Mouse (Mus musculus) heart, postnatal 4 days (tissue): ENCODE results near the gene Ttc9b. TPM values are rescaled to one million over a fixed set of nuclear protein-coding genes. Genes with fewer than 3 reads are reported as not detected.
"Not testable (repeated sequence)": the region's sequence is repeated elsewhere in the genome, so short reads cannot be mapped to it uniquely, and the experiment has no call there.

Source experiments
- DNase-seq: peaks from one replicate; pipeline ENCODE4 v3.0.0; 2021
- total RNA-seq, 2 experiments: library from RNA; stranded (reverse); gene quantifications; 2 replicates each; pipeline ENCODE4 v1.2.3; 2021

Ttc9b gene
- total RNA-seq = not detected

- peak; percentile 75 for DNase-seq
Observed at GRCm38 (mm10) chr7:27653681-27654437, at the start of gene Ttc9b. Ttc9b (plus strand) TSS chr7:27653915.

- no peak for DNase-seq
Observed at GRCm38 (mm10) chr7:27604661-27605348, 48.9 kb upstream of the Ttc9b start.

DNA sequence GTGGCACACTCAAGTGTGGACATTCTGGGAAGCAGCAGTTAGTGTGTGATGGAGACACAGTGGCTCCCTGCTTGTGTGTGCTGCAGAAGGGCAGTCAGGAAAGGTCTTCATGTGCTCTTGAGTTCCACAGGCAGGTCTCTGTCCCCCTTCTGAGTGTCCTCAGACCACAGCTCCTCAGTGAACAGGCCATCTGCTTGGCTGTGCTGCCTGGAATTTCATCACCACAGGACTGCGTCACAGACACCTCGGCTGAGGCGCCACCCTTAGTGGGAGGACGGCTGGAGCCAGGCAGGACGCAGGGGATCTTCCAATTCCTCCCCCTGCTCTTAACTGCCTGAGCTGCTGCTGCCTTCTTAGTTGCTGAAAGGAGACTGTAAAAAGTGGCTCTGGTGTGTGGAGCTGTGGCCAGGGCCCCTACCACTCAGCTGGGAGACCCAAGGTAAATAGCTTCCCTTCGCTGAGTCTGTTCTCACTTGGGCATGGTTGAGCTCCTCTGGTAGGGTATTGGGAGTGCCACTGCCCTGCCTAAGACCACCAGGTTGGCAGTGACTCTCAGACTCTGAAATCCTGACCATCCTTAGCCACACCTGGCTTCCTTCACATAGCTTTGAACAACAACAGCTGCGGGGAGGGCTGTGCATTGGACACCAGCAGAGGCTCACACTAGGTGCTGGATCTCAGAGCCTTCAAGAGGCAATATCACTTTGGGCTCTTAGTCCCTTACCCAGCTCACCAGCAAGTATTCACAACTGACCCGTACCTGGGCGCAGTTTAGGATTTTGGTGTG lies 48.0 kb upstream of the Ttc9b start:
- peak; percentile 75 for DNase-seq

DNA sequence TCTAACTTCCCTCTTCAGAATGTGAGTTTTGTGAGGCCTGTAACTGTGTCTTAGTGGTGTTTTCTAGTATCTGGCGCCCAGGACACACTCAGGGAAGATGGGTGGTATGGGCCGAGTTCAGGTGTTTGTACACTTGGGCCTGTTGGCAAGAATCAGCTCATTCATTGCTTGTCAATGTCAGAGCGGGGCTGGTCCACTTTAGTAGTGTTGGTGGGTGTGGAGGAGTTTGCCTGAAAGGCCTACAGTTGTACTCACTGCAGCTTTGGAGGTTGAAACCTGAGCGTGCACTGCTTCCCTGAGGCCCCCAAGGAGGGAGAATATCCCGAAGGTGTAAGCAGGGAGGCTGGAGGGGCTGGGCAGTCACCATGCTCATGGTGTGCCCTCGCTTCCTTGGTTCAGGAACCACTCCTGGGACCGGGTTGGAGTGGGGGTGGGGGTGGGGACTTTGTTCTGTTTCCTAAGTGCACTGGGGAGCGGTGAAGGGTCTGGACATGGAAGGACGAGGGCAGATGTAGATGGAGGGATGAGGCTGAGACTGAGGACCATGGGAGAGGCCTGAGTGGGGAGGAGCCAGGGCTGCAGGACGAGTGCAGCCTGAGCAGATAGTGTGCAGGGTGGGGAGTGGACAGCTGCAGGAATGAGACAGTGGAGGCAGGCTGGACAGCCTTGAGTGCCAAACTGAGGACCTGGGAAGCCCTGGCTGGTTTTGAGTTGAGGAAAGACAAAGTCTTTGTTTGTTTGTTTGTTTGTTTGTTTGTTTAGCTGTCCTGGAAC lies 47.0 kb upstream of the Ttc9b start:
- DNase-seq = no peak

- DNase-seq = peak; percentile 88
Observed at GRCm38 (mm10) chr7:27607580-27607979, 46.1 kb upstream of the Ttc9b start.

DNA sequence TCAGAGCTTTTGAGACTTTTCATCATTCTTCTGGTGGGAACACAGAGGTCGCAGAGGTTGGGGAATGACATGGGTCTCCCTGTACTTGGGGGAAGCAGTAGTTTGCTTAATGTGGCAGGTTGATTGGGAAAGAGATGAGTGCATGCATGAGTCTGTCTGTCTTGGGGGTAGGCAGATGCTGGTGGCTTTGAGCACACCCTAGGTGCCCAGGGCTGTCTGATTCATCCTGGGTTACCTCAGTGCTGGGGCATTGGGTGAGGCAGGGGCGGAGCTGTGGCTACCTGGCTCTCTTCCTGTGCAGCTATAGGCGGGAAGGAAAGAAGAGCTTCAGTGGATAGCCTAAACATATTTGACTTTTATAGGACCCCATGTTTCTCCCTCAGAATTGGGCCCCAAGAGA lies 45.6 kb upstream of the Ttc9b start:
- no peak for DNase-seq

GRCm38 (mm10) chr7:27609285-27609684 lies 44.4 kb upstream of the Ttc9b start:
- peak; percentile 29 for DNase-seq

DNA sequence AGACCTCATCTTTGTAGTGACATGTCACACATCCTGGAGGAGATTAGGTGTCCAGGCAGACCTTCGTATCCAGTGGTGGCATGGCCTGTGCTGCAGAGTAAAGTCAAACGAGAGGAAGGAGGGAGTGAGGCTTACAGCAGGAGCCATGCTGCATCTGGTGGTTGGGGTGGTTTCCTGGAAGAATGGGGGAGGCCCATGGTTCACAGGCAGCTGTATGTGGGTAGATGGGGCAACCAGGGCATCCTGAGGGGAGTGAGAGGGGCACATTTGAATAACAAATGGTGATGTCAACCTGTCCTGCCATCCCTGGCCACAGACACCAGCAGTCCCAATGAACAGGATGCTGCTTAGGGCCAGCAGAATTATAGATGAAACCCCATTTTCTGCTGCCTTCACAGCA lies 44.0 kb upstream of the Ttc9b start:
- no peak for DNase-seq

DNA sequence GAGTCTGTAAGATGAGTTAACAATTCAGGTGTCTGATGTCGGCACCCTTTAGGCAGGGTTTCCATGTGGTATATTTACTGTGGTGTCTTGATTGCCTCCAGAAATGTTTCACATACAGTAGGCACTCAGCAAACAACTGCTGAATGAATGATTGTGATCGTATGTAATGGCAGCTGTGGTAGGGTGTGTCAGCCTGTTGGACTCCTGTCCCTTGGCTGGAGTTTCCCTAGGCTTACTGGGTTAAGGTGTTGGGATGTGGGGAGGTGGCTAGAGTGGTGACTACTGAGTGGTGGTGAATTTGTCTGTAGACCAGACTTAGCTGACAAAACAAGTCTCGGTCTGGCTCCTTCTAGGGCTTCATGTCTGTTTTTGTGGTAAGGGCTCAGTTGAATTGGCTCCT lies 43.3 kb upstream of the Ttc9b start:
- DNase-seq = no peak

DNA sequence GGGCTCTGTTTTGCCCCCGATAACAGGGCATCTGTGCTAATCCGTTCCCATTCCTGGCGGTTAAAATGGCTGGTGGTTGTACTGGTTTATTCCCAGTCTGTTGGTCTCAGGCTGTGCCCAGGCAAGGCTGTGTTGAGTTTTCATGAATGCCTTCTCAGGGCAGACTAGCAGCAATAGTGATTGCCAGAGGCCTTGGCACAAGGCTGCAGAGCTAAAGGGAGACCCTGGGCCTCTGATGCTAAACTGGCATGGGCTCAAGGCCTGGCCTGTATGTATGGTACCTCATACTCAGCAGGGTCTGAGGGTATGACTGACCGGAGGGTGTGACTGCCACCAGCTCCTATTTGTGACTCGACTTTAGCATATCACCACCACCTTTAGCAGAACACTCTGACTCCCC lies 42.8 kb upstream of the Ttc9b start:
- no peak for DNase-seq

DNA sequence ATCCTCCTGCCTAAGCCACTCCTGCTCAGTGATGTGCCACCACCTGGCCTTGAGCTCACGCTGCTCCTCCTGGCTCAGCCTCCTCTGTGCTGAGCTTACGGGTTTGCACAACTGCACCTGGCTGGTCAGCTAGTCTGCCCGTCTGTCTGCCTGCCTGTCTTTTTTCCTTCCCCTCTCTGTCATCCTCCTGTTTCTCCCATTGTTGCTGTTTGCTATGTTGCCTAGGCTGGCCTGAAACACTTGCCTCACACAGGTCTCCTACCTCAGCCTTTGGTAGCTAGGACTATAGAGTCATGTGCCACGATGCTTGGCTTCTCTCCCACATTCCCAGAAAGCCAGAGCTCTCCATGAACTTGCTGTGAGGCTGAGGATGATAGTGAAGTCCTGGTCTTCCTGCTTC lies 40.8 kb upstream of the Ttc9b start:
- peak; percentile 54 for DNase-seq

GRCm38 (mm10) chr7:27613751-27614499 lies 39.8 kb upstream of the Ttc9b start:
- DNase-seq = no peak

DNA sequence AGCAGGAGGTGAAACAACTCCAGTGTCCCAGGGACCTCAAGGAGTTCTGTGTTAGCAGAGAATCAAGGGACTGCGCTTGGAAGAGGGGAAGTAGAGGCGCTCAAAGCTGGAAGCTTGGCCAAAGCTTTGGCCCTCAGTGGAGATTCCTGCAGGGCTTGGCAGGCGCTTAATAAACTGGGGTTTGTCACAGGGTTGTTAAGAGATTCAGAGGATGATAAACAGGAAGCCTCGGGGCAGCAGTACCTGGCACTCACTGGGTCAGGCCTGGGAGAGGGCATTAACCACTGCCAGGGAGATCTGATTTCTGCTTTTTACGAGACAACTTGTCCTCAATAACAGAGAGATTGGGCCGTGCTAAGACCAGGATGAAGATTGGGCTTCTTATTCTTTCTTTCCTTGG lies 32.7 kb upstream of the Ttc9b start:
- DNase-seq = no peak

GRCm38 (mm10) chr7:27622234-27622633 lies 31.5 kb upstream of the Ttc9b start:
- no peak for DNase-seq

- DNase-seq = no peak
Observed at GRCm38 (mm10) chr7:27624967-27625366, 28.7 kb upstream of the Ttc9b start.

- DNase-seq = no peak
Observed at GRCm38 (mm10) chr7:27627707-27628106, 26.0 kb upstream of the Ttc9b start.

DNA sequence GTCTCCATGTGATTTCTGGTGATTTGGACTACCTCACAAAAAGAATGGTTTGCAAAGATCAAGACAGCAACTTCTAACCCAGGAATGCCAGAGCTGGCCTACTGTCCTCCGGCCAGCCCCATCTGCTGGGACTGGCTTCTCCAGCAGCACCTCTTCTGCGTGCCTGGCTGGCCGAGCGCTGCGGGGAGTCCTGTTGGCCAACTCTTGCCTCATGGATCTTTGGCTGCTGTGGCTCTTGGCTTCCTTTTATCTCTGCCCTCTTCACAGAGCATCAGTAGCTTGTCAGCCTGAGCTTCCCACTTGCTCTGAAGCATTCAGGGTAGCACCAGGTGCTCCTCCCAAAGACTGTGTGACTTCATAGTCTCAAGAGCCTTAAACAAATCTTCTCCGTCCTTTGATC lies 25.5 kb upstream of the Ttc9b start:
- no peak for DNase-seq

GRCm38 (mm10) chr7:27628816-27629215 lies 24.9 kb upstream of the Ttc9b start:
- not testable (repeated sequence) for DNase-seq

GRCm38 (mm10) chr7:27631439-27631838 lies 22.3 kb upstream of the Ttc9b start:
- DNase-seq = no peak

DNA sequence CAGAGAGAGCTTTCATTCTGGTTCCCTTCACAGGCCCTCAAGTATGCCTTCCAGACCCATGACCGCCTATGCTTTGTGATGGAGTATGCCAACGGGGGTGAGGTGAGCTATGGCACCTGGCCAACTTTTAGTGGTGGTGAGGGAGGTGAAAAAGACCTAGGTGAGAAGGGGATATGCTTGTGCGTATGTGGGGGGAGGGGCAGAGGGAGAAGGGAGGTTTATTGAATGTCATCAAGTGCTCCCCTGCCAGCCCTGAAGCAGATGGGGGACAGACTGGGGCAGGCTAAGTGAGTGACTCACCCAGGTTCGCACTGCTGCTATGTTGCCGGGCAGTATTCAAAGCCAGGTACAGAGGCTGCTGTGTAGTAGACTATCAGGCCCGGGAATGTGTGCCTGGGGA lies 20.5 kb upstream of the Ttc9b start:
- DNase-seq = no peak

DNA sequence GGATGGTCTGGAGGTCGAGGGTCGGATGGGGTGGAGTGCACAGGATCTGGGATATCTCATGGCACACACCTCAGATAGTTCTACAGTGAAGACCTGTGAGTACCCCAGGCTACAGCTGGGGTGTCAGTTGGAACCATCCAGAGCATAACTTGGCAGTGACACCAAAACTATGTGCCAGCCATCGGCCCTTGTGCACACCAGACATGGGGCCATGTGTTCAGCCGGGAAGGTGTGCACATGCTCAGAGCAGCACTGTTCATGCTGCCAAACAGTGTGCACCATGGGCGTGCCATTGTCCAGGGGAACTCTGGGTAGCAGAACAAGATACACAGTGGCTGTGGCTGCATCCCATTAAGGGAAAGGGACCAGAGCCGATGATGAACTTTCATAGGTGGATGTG lies 19.0 kb upstream of the Ttc9b start:
- DNase-seq = no peak

GRCm38 (mm10) chr7:27635094-27635493 lies 18.6 kb upstream of the Ttc9b start:
- DNase-seq = not testable (repeated sequence)
